Mouse (Mus musculus) Patski (cell line): ENCODE data around the gene Csrp1. TPM values are rescaled to one million over a fixed set of nuclear protein-coding genes. Genes with fewer than 3 reads are reported as not detected.

Experiments
- ATAC-seq: fragments of 100-300 bp; one replicate; pipeline ENCODE4 v1.8.0; 2021
- CTCF ChIA-PET: fragments of 350-600 bp; sonication (Branson Sonifier 250); formaldehyde crosslinking; loops from one replicate; lab custom pipeline; 2022; ENCODE audit warnings: inconsistent platforms; lab: Charles Lee
- POLR2A ChIA-PET: fragments of 350-600 bp; sonication (Branson Sonifier 250); formaldehyde crosslinking; loops from one replicate; lab custom pipeline; 2022; ENCODE audit warnings: antibody characterized with exemption, inconsistent platforms; lab: Charles Lee
- DNase-seq: peaks from one replicate; pipeline ENCODE4 v3.0.0-alpha.2; 2011; ENCODE audit warnings: low read depth, low spot score
- H3K27me3 ChIP-seq: fragments of 371-371 bp; one replicate; pipeline ENCODE4 v1.5.1; 2021
- CTCF ChIP-seq: fragments of 100-300 bp; IDR thresholded peaks from one replicate; pipeline ENCODE4 v1.5.1; 2021
- in situ Hi-C: fragments of 300-500 bp; cut with MboI; formaldehyde crosslinking; loops from 3 replicates; pipeline ENCODE4 v1.11.1; 2018; ENCODE audit warnings: low pct_unique_long_range_greater_than_20kb, mixed read lengths
- polyA plus RNA-seq: library from polyadenylated mRNA; unstranded; gene quantifications from one replicate; pipeline ENCODE4 v1.2.3, GENCODE M21; 2021

Gene Csrp1
- polyA plus RNA-seq, 1 experiment from 2014 or later: 227 TPM

DNA sequence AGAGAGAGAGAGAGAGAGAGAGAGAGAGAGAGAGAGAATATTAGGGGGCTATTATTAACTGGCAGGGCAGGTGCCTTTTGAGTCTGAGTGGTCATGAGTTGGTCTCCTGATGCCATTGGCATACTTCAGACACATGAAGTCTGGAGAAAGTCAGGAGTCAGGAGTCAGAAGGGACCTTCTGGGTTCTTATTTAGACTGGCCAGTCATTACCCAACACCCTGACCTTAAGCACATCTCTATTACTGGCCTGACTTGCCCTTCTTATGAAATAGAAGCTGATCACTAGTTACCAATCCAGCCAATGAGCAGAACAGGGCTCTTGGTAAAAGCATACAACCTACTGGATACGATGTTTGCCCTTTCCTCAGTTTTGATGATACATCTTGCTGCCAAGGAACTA lies 57.2 kb downstream of the Csrp1 start:
- ChIA-PET CTCF (interaction anchor here (1.3 to 19.3 kb wide), 4 partner anchors 10 to 34 kb away, joined by 3 to 218 read pairs (median 6); no protein-coding TSS in a partner anchor), POLR2A (no interaction called here)
- in situ Hi-C loops: no loop called here
- TF ChIP-seq CTCF: no peak
- ATAC-seq (no peak), DNase-seq (no peak)
- H3K27me3 ChIP-seq: no peaks in the 10 kb centered on the region

DNA sequence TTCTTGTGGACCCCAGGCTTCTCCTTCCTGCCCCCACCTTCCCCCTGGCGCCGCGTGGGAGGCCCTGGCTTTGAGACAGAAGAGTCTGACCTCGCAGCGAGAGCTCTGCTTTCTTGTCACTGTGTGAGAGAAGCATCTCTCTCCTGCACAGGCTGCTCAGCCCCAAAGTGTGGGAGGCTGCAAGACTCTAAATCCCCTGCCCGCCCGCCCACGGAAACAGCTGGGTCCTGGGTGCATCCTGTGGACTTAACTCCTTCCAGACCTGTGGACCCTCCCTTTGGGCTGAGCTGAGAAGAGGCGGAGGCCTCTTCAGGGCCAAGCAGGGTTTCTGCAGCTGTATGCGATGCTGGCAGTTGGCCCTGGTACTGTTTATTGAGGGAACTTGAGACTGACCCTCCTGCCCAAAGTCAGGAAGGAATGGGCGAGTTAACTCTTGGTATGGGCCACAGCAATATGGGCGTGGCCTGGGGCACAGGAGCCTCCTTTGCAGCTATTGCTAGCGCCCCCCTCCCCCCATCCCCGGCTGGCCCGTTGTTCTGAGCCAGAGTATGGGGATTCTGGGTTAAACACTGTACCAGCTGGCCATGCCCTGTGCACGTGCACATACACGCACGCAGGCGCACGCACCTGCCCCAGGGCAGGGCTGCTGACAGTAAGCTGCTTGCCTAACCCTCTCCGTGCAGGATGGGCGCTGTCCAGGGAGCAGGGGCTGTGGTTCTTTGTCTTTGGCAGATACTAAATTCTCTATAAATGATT lies 59.1 kb downstream of the Csrp1 start, which contains the start of gene Tnni1:
Gene Tnni1, plus strand, starts transcription at position 655 of the 756 bp plus-strand sequence.
- DNase-seq: no peak

DNA sequence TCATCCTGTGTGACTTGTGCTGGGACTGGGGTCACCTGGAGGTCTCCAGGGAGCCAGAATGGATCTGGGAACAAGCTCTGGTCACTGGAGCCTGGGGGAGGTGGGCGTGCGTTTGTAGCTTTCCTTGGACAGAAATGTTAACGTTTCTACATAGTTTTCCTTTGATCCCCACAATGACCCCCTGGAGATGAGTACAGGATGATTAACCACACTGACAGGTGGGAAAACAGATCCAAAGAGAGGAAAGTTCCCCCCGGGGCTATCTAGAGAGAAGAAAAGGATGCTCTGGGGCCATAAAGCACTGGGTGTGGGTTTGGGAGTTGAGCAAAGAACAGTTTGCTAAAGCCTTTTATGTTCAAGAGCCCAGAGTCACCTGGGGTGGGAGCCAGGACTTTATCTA lies 60.8 kb downstream of the Csrp1 start:
- no peak for DNase-seq
- no peaks in the 10 kb centered on the region for H3K27me3 ChIP-seq
- POLR2A ChIA-PET: interaction anchor here (1.3 to 1.9 kb wide), 3 partner anchors 9 to 27 kb away, joined by 4 to 10 read pairs (median 6); partner anchors contain the start of gene Phlda3
- in situ Hi-C loops: loop anchor here (5.0 kb wide), 1 partner anchor 58 kb away; the partner anchor contains the start of gene Csrp1
- CTCF ChIA-PET: interaction anchor here (1.1 to 19.3 kb wide), 13 partner anchors 9 to 162 kb away, joined by 3 to 218 read pairs (median 5); partner anchors contain the start of genes Csrp1 and Phlda3
- ATAC-seq: no peak
- no peak for TF ChIP-seq CTCF

More for the DNA sequence above, 59.1 kb downstream of the Csrp1 start, which contains the start of gene Tnni1:
- no peaks in the 10 kb centered on the region for H3K27me3 ChIP-seq
- ATAC-seq: no peak
- no peak for TF ChIP-seq CTCF
- ChIA-PET POLR2A (interaction anchor here (0.8 to 1.5 kb wide), 3 partner anchors 12 to 80 kb away, joined by 4 to 6 read pairs (median 4); partner anchors contain the start of gene Phlda3), CTCF (interaction anchor here (0.7 to 19.3 kb wide), 4 partner anchors 10 to 59 kb away, joined by 3 to 218 read pairs (median 5); partner anchors contain the start of gene Csrp1)
- in situ Hi-C loops: no loop called here

DNA sequence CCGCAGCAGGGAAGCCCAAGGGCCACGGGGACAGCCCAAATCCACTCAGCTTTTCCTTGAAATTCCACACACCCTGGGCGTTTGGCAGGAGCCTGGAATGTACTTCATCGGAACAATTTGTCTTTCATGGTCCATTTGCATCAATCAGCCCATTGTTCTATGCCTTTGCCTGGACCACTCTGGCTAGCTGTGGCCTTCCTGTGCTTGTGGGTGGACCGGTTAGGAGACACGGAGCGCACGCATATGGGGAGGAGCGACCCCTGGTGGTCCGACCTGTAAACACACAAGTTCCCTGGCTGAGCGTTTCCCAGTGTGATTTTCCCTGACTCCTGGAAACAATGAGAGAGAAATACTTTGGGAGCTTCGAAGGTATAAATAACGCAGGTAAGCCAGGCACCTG lies 61.4 kb downstream of the Csrp1 start:
- TF ChIP-seq CTCF: peak; percentile 90
- H3K27me3 ChIP-seq: no peaks in the 10 kb centered on the region
- no peak for DNase-seq
- in situ Hi-C loops: loop anchor here (5.0 kb wide), 1 partner anchor 59 kb away; the partner anchor contains the start of gene Csrp1
- ChIA-PET POLR2A (interaction anchor here (1.7 to 1.9 kb wide), 2 partner anchors 10 to 28 kb away, joined by 4 to 10 read pairs; no protein-coding TSS in a partner anchor), CTCF (interaction anchor here (0.8 to 19.3 kb wide), 16 partner anchors 8 to 162 kb away, joined by 3 to 218 read pairs (median 5); partner anchors contain the start of genes Csrp1 and Phlda3)
- ATAC-seq: no peak

GRCm38 (mm10) chr1:135782816-135783215 lies 63.0 kb downstream of the Csrp1 start:
- TF ChIP-seq CTCF: no peak
- ATAC-seq (no peak), DNase-seq (no peak)
- in situ Hi-C loops: loop anchor here (5.0 kb wide), 1 partner anchor 61 kb away; the partner anchor contains the start of gene Csrp1
- CTCF ChIA-PET: interaction anchor here (2.9 to 19.3 kb wide), 2 partner anchors 20 to 27 kb away, joined by 20 to 218 read pairs; no protein-coding TSS in a partner anchor
- POLR2A ChIA-PET: no interaction called here
- H3K27me3 ChIP-seq: no peaks in the 10 kb centered on the region

DNA sequence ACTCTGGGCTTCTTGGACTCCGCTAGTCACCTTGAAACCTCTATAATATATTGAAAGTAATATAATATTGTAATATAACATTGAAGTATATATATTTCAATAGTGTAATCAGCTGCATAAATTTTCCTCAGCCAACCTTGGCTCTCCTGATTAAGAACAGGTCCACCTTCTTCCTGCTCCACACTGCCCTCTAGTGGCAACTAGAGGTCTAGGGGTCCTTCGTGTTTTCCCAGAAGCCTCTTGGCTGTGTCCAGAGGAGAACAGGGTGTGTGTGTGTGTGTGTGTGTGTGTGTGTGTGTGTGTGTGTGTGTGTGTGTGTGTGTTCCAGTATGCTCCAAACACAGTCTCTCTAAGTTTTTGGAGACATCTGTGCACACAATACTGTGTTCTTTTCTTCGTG lies 67.9 kb downstream of the Csrp1 start:
- POLR2A ChIA-PET: no interaction called here
- TF ChIP-seq CTCF: peak; percentile 82
- ATAC-seq (no peak), DNase-seq (no peak)
- in situ Hi-C loops: loop anchor here (5.0 kb wide), 1 partner anchor 35 kb away; no protein-coding TSS in a partner anchor
- no peaks in the 10 kb centered on the region for H3K27me3 ChIP-seq
- CTCF ChIA-PET: interaction anchor here (0.6 to 4.5 kb wide), 13 partner anchors 9 to 74 kb away, joined by 3 to 80 read pairs (median 4); no protein-coding TSS in a partner anchor

GRCm38 (mm10) chr1:135788708-135789107 lies 68.8 kb downstream of the Csrp1 start:
- TF ChIP-seq CTCF: peak; percentile 61
- no peak for DNase-seq
- POLR2A ChIA-PET: interaction anchor here (1.6 kb wide), 1 partner anchor 22 kb away, joined by 3 read pairs; no protein-coding TSS in a partner anchor
- CTCF ChIA-PET: interaction anchor here (0.8 to 4.5 kb wide), 30 partner anchors 8 to 89 kb away, joined by 3 to 80 read pairs (median 5); partner anchors contain the start of gene Csrp1
- no peak for ATAC-seq
- in situ Hi-C loops: loop anchor here (5.0 kb wide), 1 partner anchor 36 kb away; no protein-coding TSS in a partner anchor
- no peaks in the 10 kb centered on the region for H3K27me3 ChIP-seq

DNA sequence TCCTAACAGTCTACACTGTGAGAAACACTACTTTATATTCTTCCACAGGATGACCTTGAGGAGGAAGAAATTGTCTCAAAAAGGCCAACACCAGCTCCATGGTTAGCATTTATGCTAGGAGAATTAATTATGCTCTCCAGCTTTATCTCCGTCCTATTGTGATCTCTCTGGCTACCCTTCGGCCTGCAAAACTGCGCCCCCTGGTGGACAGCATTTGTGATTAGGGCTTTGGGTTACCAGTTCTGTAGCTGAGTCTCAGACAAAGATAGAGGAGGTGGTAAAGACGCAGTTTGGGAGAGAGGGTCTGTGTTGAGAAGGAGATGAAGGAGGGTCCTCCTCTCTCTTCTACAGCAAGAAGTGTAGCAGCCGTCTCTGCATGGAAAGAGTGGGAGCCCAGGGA lies 70.0 kb downstream of the Csrp1 start:
- H3K27me3 ChIP-seq: no peaks in the 10 kb centered on the region
- no peak for ATAC-seq
- TF ChIP-seq CTCF: peak; percentile 71
- ChIA-PET POLR2A (interaction anchor here (1.6 kb wide), 1 partner anchor 21 kb away, joined by 3 read pairs; no protein-coding TSS in a partner anchor), CTCF (interaction anchor here (0.8 to 4.5 kb wide), 26 partner anchors 9 to 92 kb away, joined by 3 to 80 read pairs (median 5); partner anchors contain the start of genes Csrp1 and Tnni1)
- DNase-seq: no peak
- in situ Hi-C loops: loop anchor here (5.0 kb wide), 1 partner anchor 38 kb away; no protein-coding TSS in a partner anchor

DNA sequence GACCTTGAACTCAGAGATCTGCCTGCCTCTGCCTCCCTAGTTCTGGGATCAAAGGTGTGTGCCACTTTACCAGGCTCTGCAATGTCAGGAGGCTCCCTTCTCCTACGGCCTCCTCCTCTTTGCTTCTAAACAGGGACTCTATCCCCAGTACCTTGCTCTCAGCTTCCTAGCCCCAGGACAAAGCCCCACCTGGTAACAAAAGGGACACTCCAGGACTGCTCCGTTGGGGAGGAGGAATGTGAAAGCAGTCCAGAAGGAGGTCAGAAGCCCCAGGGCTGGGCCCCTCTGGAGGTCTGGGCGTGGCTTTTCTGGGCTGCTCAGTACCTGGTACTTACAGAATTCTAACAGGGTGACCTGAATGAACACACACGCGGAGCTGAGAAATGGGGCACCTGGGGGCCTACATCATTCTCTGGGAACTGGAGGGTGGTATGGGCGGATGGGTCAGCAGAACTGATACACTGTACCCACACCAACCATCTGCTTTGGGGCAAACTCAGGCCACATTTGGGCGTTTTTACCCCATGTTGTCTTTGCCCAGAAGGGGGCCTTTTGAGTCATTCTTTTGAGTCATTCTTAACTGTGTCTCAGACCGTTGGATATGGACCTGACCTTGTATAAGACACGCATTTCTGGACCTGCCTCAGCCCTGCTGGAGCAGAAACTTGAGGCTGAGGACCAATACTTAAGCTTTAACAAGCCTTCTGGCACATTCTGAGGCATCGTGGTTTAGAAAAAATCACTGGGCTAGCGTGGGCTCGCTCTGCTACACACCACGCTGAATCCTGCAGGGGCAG lies 72.5 kb downstream of the Csrp1 start:
- no peak for DNase-seq
- ATAC-seq: no peak
- POLR2A ChIA-PET: no interaction called here
- in situ Hi-C loops: no loop called here
- no peak for TF ChIP-seq CTCF
- CTCF ChIA-PET: no interaction called here
- no peaks in the 10 kb centered on the region for H3K27me3 ChIP-seq
